Mouse (Mus musculus): Measurements from ENCODE around the gene Mis18a.

GRCm38 (mm10) chr16:90693625-90694024 is 33.6 kb downstream of the Mis18a start:
- TF ChIP-seq POLR2A (IDR thresholded peaks at IDR 0.05; ENCODE audit: low read depth, low read length) (no peak), CTCF (conservative IDR thresholded peaks at IDR 0.05; ENCODE audit: insufficient read depth, insufficient read length, low read depth, low read length) (no peak)

All from kidney, adult 2 months (tissue).